Mouse (Mus musculus) T-helper 1 cell (primary cell): ENCODE measurements at regions not wholly inside any gene's neighbourhood (a gene's known extent, or its start where the extent isn't known, plus 50 kb on each side); places are given as distances from the start of the nearest gene placed in this dataset.

ENCODE experiments used
- in situ Hi-C: fragments of 300-600 bp; cut with MboI, MseI; formaldehyde crosslinking; loops from one replicate; pipeline ENCODE4 v1.15.1; 2025; ENCODE audit warnings: high pct_unique_total_duplicates

DNA sequence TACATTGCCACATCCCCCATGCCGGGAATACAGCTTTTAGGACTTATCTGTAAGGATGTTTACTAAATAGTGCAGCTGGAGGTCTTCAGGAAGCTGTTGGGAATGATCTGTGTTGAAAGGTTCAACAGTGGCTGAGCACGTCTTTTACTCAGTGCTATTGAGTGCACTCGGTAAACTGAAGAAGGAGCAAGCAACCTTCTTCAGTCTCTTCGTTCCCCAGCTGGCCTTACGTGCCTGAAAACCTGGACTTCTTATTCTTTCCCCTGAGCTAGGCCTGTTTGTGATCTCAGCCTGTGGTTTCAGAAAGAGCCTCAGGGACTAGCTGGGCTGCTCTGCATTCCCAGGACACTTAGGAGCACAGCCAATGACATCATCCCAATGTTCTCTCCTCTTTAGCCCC lies 51.2 kb upstream of the Rhox5 start:
- in situ Hi-C loops, result loop anchor here (5.0 kb wide), 2 partner anchors 51 to 54 kb away; no protein-coding TSS in a partner anchor

DNA sequence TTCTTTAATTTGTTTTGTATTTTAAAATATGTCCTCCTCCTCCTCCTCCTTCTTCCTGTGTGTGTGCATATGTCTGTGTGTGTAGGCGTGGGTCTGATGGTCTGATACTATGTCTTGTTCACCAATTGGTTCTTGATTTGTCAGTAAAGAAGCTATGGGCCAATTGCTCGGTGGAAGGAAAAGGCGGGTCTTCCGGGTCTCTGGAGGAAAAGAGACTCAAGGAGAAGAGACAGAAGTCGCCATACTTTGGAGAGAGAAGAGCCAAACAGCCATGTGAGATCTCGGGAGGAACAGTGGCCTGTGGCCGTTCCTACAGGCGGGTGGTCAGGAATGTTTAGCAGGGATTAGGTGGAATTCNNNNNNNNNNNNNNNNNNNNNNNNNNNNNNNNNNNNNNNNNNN lies 50.3 kb upstream of the Rhox5 start:
- in situ Hi-C loops, result loop anchor here (5.0 kb wide), 2 partner anchors 52 to 53 kb away; no protein-coding TSS in a partner anchor
